9 mouse cellular contexts compared by ENCODE assay signal in the genomic region with DNA sequence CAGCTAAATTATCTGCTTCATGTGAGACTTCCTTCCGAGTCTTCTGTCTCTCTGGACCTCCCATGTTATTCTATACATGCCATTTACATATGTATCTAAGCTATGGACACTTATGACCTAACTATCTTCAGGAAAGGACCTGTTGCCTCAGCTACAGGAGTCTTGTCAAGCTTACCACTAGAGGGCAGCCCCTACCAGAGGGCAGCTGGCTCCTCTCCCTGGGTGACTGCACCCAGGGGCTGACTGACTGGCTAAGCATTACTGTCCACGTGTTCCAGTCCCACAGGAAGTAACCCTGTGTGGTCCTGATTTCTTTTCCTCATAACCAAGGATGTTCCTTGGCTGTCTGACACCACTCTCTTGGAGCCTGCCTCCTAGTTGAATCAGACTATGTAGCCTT. TPM values are rescaled to one million over a fixed set of nuclear protein-coding genes. Genes with fewer than 3 reads are reported as not detected.
DNase-seq lines count a peak whose midpoint lies in the region; ATAC-seq and TF ChIP-seq lines count a peak whose summit lies in the region.
"Had no signal": no experiment of that assay in that cellular context is flagged by ENCODE, and none has a peak within 500 bp of the region (broad histone marks: within the 10 kb centered on the region; RNA-seq: fewer than 3 reads in every experiment).

No protein-coding gene starts in this region.

- no peak for DNase-seq in forebrain, postnatal 0 days
- peak in 1 of 2 experiments; percentile 20 for DNase-seq in spleen, adult 2 months (ENCODE audit: low read depth in 1 of 2, low spot score in 2 of 2)
- no peak for DNase-seq in spleen, adult 12 weeks (ENCODE audit: low spot score)
- peak; percentile 7 for DNase-seq in c-Kit-positive CD71-positive TER-119-negative erythroid progenitor cells, embryonic 14.5 days (ENCODE audit: low read depth)
- peak; percentile 40 to 42 for DNase-seq in left cerebral cortex, postnatal 25 days (ENCODE audit: low spot score in 2 of 2)
- no peak for DNase-seq in Muller cell, postnatal 12 days (ENCODE audit: inconsistent ontology term)
- DNase-seq in embryo, embryonic 9.5 days (ENCODE audit: extremely low spot score): no peak

- H3K9me3 ChIP-seq in forebrain, postnatal 0 days (ENCODE audit: low read length): no peaks in the 10 kb centered on the region
- no peaks in the 10 kb centered on the region for H3K9me3 ChIP-seq in forebrain, embryonic 15.5 days
- H3K9me3 ChIP-seq: heart, embryonic 15.5 days had no signal

- H3K36me3 ChIP-seq in forebrain, postnatal 0 days (ENCODE audit: insufficient read depth): no peaks in the 10 kb centered on the region
- no peaks in the 10 kb centered on the region for H3K36me3 ChIP-seq in forebrain, embryonic 15.5 days
- H3K36me3 ChIP-seq in spleen, adult 2 months (ENCODE audit: control insufficient read depth, insufficient read depth, low read length): no peaks in the 10 kb centered on the region
- H3K36me3 ChIP-seq: heart, embryonic 15.5 days had no signal

- no peaks in the 10 kb centered on the region for H3K27me3 ChIP-seq in forebrain, postnatal 0 days (ENCODE audit: insufficient read depth, low read length)
- H3K27me3 ChIP-seq in forebrain, embryonic 15.5 days: no peaks in the 10 kb centered on the region
- H3K27me3 ChIP-seq in spleen, adult 2 months (ENCODE audit: control insufficient read depth, insufficient read depth, low read length): no peaks in the 10 kb centered on the region
- H3K27me3 ChIP-seq: heart, embryonic 15.5 days had no signal

- no peak overlapping the region for H3K4me3 ChIP-seq in forebrain, postnatal 0 days (ENCODE audit: low read depth, low read length)
- H3K4me3 ChIP-seq in forebrain, embryonic 15.5 days: no peak overlapping the region
- no peak overlapping the region for H3K4me3 ChIP-seq in spleen, adult 2 months (ENCODE audit: extremely low read depth, insufficient read depth, insufficient read length)
- H3K4me3 ChIP-seq: heart, embryonic 15.5 days had no signal

- 59% methylated on average over 2 of the region's 2 CpGs for WGBS in forebrain, postnatal 0 days
- WGBS in forebrain, embryonic 15.5 days: 62% methylated on average over 2 of the region's 2 CpGs
- WGBS in spleen, adult 2 months: 45% methylated on average over 2 of the region's 2 CpGs

- no peak overlapping the region for H3K27ac ChIP-seq in forebrain, postnatal 0 days (ENCODE audit: low read depth, low read length)
- H3K27ac ChIP-seq in forebrain, embryonic 15.5 days (replicated peaks): no peak overlapping the region
- no peak overlapping the region for H3K27ac ChIP-seq in spleen, adult 2 months (ENCODE audit: insufficient read depth, low read length)
- H3K27ac ChIP-seq: heart, embryonic 15.5 days had no signal

- no peak overlapping the region for H3K4me2 ChIP-seq in forebrain, postnatal 0 days (ENCODE audit: low read depth)
- H3K4me2 ChIP-seq in forebrain, embryonic 15.5 days (replicated peaks): no peak overlapping the region
- H3K4me2 ChIP-seq: heart, embryonic 15.5 days had no signal

- TF ChIP-seq POLR2A in spleen, adult 2 months (IDR thresholded peaks at IDR 0.05; ENCODE audit: low read depth, low read length): no peak

- peak; percentile 46 for TF ChIP-seq CTCF in forebrain, postnatal 0 days (IDR thresholded peaks at IDR 0.05; ENCODE audit: low read depth)
- TF ChIP-seq CTCF in spleen, adult 2 months (IDR thresholded peaks at IDR 0.05; ENCODE audit: extremely low read depth, insufficient read depth, insufficient read length, insufficient replicate concordance): 0 out of 2 replicates have a peak, but pooled peaks have one; percentile 23

- no peak overlapping the region for H3K9ac ChIP-seq in forebrain, postnatal 0 days
- H3K9ac ChIP-seq in forebrain, embryonic 15.5 days (replicated peaks): no peak overlapping the region
- H3K9ac ChIP-seq: heart, embryonic 15.5 days had no signal

- intact Hi-C loops in left cerebral cortex, postnatal 25 days (cut with DNase I): loop anchor here (5.0 kb wide), 1 partner anchor 149 kb away; no protein-coding TSS in a partner anchor

- ATAC-seq in forebrain, postnatal 0 days: no peak
- ATAC-seq in forebrain, embryonic 15.5 days (replicated peaks): no peak

- H3K4me1 ChIP-seq in forebrain, postnatal 0 days (ENCODE audit: insufficient read depth): no peaks in the 10 kb centered on the region
- no peaks in the 10 kb centered on the region for H3K4me1 ChIP-seq in forebrain, embryonic 15.5 days
- no peaks in the 10 kb centered on the region for H3K4me1 ChIP-seq in spleen, adult 2 months (ENCODE audit: control insufficient read depth, insufficient read depth, insufficient read length)
- H3K4me1 ChIP-seq: heart, embryonic 15.5 days had no signal

RNA-seq across cellular contexts. Expression of gene Mrap2, which starts 46.1 kb away (rescaled TPM):
- 1.6 and 3.2 TPM in 2 replicates for total RNA-seq in forebrain, postnatal 0 days (2014; rRNA removed)
- polyA plus RNA-seq in forebrain, postnatal 0 days (2015; fragmentation: Nextera tagmentation; extraction: Ambion mirVana): 1.1 and 3.1 TPM in 2 replicates
- 0.72 and 1.1 TPM in 2 replicates for polyA plus RNA-seq in forebrain, embryonic 15.5 days (2015; fragmentation: Nextera tagmentation; extraction: Ambion mirVana)
- polyA plus RNA-seq in spleen, adult 2 months (2012; rRNA removed): not detected in 2 replicates
- total RNA-seq in left cerebral cortex, postnatal 25 days (2021): 1 to 10 TPM; 4.2 to 5.7 TPM
- polyA plus RNA-seq: heart, embryonic 15.5 days had no signal

Comparison
In these comparisons a context has a peak if more than half of its experiments do, and no peak if none do; other contexts are left out.
1. DNase-seq: peak in c-Kit-positive CD71-positive TER-119-negative erythroid progenitor cells, embryonic 14.5 days (single experiment) and left cerebral cortex, postnatal 25 days (2 of 2); none in forebrain, postnatal 0 days (single experiment), spleen, adult 12 weeks (single experiment), Muller cell, postnatal 12 days (single experiment) and embryo, embryonic 9.5 days (single experiment).